Mouse (Mus musculus) cerebellum, adult 11-12 months (tissue): Measurements from ENCODE around the gene Zmynd8.

Experiments used
- DNase-seq: peaks from one replicate; pipeline ENCODE4 v3.0.0; 2022

The Zmynd8 gene

GRCm38 (mm10) chr2:165740982-165741381 lies 157.8 kb downstream of the Zmynd8 start:
- DNase-seq: no peak

- no peak for DNase-seq
These were observed 158.4 kb downstream of the Zmynd8 start for GRCm38 (mm10) chr2:165740381-165740780.

GRCm38 (mm10) chr2:165736297-165736696 lies 162.5 kb downstream of the Zmynd8 start:
- DNase-seq: no peak
